Mouse (Mus musculus) megakaryocyte, embryonic 14.5 days (primary cell): Measurements from ENCODE around the gene 1600002K03Rik.

Source experiments
- FLI1 ChIP-seq: IDR thresholded peaks from 2 replicates; pipeline ENCODE4 v1.6.1; 2012; ENCODE audit warnings: low read length, inconsistent platforms, mixed read lengths
- GATA1 ChIP-seq: IDR thresholded peaks from 3 replicates; pipeline ENCODE4 v1.6.1; 2012; ENCODE audit warnings: mixed read lengths, low read length, inconsistent platforms, borderline replicate concordance

- no peak for TF ChIP-seq GATA1
- TF ChIP-seq FLI1 = no peak
These were observed 39.4 kb upstream of the 1600002K03Rik start for GRCm38 (mm10) chr10:80133226-80133849.
